Mouse (Mus musculus) myocyte (in vitro differentiated cells): ENCODE data around the gene Olfr275.

ENCODE experiments used
- MAX ChIP-seq: IDR thresholded peaks from one replicate; pipeline ENCODE4 v1.6.1; 2011; ENCODE audit warnings: low read depth, mild to moderate bottlenecking, control low read depth
- POLR2A ChIP-seq: IDR thresholded peaks from one replicate; pipeline ENCODE4 v1.6.1; 2011; ENCODE audit warnings: low read depth, mild to moderate bottlenecking, control low read depth, moderate library complexity; ENCODE audit not compliant: insufficient read length

DNA sequence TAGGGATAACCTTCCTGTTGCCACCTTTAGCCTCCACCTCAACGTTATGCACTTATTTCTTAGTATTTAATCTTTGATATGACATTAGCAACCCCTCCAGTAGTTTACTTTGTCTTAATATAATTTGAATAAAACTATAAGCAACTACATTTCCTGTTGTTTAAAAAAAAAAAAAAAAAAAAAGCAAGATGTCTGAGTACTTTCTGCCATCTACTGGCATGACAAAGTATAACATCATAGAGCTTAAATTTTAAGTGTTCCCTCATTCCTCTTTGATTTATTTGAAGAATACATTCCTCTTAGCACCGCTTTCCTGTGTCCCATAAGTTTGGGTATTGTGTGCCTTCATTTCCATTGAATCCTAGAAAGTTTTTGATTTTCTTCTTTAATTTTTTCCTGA lies 2.5 kb upstream of the Olfr275 start:
- TF ChIP-seq POLR2A (no peak), MAX (no peak)
